Mouse (Mus musculus): Measurements from ENCODE around the gene Cnnm4.

DNA sequence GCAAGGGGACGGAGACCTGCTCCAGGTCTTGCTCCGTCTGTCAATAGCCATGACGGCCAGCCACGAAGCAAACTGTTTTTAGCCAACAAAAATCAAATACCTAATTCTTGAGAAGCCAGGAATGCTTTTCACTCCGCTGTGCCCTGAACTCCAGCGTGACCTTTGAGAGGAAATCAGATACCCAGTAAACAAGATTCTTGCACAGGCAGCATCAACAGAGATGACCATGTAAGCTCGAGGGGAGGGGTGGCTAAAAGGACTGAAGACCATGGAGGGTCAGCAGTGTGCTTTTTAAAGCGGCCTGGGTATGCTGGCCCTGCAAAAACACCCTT lies 64.9 kb downstream of the Cnnm4 start:
- no peak for TF ChIP-seq POLR2A (IDR thresholded peaks at IDR 0.05; ENCODE audit: insufficient read depth, low read depth, low read length)
- TF ChIP-seq CTCF (IDR thresholded peaks at IDR 0.05; ENCODE audit: insufficient read depth, low read depth, low read length) = no peak

Measured in olfactory bulb, adult 2 months (tissue).